Mouse (Mus musculus) kidney, adult 9 months (tissue): ENCODE data around the gene Alcam.

ENCODE experiments used
- DNase-seq: peaks from one replicate; pipeline ENCODE4 v3.0.0; 2022

The Alcam gene

DNA sequence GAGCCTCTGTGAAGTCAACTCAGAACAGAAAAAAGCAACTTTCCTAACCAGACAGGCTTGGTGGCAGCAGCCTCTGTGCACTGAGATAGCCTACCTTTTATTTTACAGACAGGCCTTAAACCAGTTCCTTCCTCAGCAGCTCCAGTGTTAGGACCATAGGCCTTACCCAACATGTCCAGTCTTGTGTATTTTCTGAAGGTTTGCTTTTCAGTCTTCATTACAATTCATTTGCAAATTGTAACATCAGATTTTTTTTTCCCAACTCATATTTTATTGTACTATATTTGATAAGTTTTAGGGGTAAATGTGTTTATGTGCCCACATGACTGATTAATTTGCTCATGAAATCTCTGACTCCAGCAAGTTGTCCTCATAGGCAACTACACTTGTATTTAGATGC is 14.3 kb downstream of the Alcam start:
- DNase-seq = no peak

- DNase-seq = no peak
Measured at GRCm38 (mm10) chr16:52439007-52439406, 14.9 kb downstream of the Alcam start.

GRCm38 (mm10) chr16:52438216-52438904 is 15.5 kb downstream of the Alcam start:
- no peak for DNase-seq

DNA sequence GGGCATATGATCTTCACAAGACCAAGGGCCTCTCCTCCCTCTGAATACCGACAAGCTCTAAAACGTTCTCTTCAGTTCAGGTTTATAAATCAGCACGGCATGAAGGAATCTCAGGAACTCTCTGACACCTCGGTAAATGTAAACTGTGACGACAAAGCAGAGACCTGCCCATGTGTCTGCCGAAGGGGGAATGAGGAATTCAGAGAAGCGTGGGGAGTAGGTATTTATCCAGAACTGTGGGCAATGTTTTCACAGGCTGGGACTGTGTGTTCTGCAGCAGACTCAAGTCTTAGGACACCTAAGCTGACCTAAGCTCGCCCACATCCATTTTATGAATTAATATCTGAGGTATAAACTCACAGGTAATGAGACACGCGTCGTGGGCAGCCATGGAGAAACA is 20.7 kb downstream of the Alcam start:
- DNase-seq = no peak

DNA sequence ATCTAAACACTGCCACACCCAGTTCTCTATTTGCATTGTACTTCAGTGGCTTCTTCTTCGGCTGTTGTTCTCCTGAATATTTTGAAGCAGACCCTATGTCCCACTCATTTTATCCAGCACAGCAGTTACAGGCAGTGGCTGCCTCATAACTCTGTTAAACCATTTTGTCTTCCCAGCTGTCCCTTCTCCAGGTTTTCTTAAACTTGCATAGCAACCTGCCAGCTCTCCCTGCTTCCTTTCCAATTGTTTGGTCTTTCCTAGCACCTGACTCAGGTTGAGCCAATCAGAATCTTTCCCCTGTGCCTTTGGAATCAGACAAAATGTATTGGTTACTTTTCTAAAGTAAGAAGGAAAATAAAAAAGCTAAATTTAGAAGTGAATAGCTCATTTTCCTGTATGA is 21.8 kb downstream of the Alcam start:
- DNase-seq = no peak

- DNase-seq = no peak
Measured at GRCm38 (mm10) chr16:52431590-52431989, 22.3 kb downstream of the Alcam start.

DNA sequence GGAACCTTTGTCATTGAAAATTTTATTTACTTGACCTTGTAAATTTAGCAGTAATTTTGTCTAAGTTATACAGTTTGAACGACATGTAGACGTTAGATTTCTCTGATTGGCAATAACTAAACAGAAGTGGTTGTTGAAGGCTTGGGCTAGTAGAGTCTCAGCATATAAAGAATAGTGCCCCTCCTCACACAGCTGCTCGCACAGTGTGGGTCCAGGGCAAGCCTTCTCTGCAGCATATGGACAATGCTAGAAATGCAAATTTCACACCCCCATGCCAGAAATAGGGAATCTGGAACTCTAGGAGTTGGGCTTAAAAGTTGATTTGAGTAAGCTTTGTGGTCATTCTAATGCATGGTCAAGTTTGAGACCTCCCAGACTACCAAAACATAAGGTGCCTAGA is 23.8 kb downstream of the Alcam start:
- DNase-seq = no peak

DNA sequence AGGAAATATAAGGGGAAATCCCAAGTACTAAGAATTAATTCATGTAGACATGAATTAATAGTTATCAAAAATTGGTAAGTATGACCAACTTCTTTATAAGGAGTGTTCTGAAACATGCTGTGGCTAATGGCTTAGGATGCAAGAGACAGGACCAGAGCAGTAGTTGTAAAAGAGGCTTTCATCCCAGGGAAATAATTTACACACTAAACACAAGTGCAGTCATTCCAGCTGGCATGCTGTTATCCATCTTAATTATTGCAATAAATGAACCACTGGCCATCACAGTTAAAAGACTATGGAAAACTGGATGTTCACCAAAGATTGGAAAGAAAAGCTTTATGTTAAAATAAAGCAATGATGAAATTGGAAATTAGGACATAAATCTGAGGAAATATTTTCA is 24.2 kb downstream of the Alcam start:
- no peak for DNase-seq

DNA sequence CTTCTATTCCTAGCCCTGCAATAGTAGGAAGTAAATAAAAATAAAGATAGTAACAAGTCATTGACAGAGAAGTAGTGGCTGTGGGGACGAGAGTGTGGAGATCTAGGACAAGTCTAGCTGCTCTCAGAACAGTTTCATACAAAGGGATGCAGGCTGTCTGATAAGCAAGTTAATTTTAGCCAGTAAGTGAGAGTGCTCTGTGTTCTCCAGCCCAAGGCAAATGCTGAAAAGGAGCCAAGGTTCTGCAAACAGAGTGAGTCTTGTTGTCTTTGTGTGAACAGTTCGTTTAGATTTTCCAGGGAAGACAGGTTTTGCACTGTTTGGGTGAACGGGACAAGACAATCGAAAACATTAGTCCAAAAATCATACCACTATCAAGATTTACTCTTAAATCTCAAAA is 25.4 kb downstream of the Alcam start:
- no peak for DNase-seq

DNA sequence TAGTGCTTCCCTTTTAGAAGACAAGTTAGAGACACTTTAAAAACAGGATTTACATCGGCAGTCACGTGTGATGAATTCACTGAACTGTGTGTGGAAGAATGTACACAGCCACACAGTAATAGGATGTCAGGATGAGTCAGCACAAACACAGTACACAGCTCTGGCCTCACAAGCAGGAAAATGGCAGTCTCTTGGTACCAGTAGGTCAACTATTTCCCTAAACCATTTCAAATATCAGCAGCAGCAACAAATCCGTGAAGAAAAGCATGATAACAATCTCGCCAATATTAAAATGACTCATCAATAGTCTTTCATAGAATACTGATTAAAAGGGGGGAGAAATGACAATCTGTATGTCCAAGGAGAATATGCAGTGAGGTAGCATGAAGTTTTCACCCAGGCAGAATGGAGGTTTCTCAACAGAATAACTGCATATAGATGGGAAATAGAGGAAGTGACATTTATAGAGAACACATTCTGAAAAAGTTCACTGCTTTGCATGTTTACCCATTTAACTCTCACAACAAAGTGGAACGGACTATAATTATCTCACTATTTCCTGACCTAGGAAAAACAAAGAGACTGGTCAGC is 35.2 kb downstream of the Alcam start:
- no peak for DNase-seq

DNA sequence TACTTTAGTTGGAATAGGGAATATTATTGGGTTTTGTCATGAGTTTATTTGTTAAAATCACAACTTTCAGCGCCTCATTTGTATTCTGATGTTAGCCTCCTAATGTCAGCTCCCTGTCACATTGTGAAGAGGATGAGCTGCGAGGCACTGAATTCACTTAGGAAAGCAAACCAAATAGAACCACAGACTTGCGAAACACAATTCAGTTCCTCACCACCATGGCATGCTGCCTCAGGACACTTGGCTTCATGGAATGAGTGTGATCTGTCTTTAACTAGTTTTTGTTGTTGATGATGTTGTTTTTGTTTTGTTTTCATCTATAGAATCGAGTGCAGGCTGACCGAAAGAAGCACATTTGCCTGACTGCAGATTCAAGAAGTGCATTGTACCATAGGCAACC is 35.9 kb downstream of the Alcam start:
- no peak for DNase-seq

- no peak for DNase-seq
Measured at GRCm38 (mm10) chr16:52417146-52417545, 36.7 kb downstream of the Alcam start.

DNA sequence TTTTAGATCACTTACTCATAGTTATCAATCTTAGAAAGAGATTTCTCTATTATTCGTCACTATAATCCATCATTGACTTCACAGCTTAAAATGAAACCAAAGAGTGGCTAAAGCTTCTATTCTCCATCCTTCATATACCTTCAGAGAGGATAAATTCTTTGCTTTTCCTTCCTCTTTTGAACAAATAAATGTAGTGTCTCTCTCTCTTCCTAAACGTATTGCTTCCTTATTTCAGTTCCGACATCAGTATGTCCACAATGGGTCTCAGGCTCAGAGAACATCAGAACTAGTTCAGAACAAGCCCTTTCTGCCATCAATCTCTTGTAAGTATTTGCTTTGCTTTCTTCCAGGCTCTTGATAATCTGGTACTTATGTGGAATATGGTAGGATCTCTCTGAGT is 40.2 kb downstream of the Alcam start:
- DNase-seq = no peak

DNA sequence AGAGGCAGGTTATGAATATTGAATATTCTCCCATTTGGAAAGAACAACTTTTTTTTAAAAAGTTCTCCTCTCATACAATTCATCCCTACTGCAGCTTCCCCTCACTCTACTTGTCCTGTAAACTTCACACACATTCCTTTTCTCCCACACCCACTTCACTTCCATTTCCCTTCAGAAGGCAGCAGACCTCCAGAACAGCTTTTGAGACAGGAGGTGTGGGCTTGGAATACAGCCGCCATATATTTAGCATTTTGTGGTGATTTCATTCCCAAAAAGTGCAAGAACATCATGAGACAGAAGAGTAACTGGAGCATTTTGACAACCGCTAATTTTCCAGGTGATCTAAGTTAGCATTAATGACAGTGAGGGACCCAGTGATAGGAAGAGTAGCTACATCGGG is 47.8 kb downstream of the Alcam start:
- no peak for DNase-seq

- no peak for DNase-seq
Measured at GRCm38 (mm10) chr16:52405272-52405671, 48.6 kb downstream of the Alcam start.

DNA sequence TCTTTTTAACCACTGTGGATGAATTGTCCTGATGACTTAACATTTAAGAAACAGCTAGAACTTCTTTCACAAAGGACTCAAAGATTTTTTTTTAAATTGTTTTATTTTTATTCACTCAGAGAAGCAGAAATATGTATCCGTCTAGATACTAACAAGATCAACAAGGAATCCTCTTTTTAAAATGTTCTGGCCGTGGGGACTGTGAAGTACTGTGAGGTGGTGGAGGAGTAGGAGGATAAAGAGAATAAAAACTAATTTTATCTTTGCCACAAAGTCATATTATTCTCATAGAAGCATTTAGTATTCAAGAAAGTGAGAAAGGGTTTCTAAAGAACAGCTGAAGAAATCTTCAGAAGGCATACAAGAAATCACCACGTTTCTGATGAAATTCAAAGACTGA is 54.8 kb downstream of the Alcam start:
- no peak for DNase-seq

DNA sequence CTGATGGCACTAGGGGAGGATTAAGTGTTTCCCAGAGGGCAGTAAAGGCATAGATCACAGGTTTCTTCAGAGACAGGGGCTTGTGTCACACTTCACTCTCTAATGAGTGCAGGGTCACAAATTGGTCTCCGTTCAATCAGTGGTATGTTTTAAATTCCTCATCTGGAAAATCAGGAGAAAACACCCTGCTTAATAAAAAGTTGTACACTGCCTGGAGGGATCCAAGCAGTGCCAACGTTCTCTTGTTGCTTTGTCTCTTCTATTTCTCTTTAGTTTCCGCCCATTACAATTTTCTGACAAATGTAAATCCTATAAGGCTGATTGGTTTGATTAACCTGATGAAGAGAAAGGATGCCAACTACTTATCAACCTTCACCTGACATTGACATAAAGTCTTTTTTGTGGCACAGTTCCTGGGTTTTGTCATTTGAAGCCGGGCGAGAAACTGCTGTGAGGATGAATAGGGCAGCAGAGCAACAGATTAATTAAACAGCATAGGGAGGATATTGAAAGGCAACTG is 67.0 kb downstream of the Alcam start:
- DNase-seq = no peak

- no peak for DNase-seq
Measured at GRCm38 (mm10) chr16:52383456-52384185, 70.3 kb downstream of the Alcam start.

- DNase-seq = no peak
Measured at GRCm38 (mm10) chr16:52378811-52379597, 74.9 kb downstream of the Alcam start.

DNA sequence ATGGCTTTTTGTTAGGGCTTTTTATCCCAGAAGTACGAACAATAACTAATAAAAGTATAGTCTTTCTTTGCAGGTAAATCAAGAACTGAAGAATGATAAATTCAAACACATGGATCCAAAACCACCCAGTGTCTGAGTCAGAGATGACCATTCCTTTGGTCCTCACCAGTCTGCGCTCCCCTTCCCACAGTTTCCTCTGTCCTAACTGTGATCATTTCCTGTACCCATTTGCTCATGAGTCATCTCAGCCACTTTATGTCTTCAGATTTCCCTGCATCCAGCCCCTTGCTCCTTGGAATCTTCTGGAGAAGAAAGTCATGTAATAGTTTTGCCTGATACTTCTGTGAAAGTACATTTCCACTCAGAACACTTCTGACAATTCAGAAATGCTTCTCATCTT is 77.0 kb downstream of the Alcam start:
- no peak for DNase-seq

DNA sequence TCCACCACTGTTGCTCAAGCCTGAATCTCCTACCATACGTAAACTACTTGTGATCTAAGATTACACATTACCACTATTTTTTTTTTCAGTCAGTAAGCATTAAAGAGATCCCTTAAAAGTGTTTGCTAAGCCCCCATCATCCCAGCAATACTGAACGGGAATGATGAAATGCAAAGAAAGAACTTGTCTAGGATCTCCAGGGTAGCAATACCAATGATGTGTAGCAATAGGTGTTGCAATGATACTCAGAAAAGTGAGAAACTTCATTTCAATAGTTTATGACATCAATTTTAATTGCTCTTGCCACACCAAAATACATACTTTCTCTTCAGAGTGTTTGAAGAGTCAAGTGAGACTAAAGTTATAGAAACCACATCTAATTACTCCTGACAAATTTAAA is 81.9 kb downstream of the Alcam start:
- DNase-seq = no peak

- no peak for DNase-seq
Measured at GRCm38 (mm10) chr16:52368521-52368920, 85.4 kb downstream of the Alcam start.

DNA sequence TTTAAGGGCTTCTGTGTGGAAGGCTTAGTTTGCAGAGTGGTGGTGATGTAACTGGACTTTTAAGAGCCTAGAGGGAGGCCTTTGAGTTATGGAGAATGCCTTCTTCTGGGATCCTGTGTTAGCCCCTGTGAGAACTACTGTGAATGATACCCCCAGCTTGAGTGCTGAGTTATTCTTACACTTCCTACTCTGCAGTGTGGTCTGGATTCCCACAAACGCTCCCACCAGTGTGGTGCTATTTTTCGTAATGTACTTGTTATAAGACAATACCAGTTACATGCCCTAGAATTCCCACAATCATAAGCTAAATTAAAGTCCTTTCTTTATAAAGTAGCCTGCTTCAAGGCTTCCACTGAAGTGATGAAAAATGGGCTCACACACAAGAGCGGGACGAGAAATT is 87.0 kb downstream of the Alcam start:
- DNase-seq = no peak
